Mouse (Mus musculus) liver (tissue): Measurements from ENCODE around the gene Shisa5.
A peak's percentile ranks its signal among the peaks of the same experiment; 100 is the strongest.

Source experiments
- DNase-seq: peaks from one replicate; pipeline ENCODE4 v3.0.0-alpha.2; 2020; ENCODE audit warnings: mixed read lengths

Shisa5 gene

DNA sequence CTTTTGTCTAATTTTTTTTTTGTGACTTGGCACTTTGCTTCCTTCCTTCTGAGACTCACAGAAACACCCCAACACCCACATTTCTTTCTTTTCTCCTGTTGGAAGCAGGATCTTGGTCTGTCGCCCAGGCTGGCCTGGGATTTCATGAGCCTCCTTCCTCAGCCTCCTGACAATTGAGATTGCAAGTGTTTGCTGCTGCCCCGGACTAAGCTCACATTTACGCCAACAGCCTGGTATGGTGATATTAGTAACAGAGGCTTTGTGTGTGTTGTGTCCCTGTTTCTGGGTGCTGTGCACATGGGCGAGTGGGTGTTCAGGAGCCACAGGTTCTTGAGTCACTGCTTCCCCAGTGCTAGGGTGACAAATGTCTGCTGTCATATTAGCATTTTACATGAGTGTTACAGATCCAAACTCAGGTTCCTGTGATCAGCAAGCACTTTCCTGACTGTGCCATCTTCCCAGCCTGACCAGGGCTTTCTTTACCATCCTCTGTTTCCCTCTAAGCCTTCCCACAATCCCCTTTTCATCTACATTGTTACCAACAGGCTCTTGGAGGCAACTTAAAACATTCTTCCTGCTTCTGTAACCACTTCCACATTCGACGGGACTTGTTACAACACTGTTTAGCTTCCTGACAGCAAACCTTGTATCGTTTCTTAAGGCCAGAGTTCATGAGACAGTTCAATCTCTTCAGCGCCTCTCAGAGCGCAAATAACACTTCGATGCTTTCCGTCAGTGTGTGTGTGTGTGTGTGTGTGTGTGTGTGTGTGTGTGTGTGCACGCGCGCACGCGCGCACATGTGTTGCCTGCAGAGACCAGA, 15.3 kb upstream of the Shisa5 start:
- no peak for DNase-seq

DNA sequence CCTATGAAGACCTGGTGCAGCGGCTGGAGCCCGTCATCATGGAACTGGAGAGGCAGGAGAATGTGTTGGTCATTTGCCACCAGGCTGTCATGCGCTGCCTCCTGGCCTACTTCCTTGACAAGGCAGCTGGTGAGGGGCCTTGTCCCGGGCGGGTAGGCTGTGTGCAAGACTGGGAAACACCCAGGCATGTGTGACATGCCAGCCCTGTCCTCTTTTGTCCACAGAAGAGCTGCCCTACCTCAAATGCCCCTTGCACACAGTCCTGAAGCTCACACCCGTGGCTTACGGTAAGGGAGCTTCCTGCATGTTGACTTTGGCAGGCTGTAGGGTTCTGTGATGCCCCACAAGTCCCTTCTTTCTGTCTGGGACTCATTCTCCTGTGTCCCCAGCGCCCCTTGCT, 10.8 kb upstream of the Shisa5 start:
- DNase-seq: no peak

DNA sequence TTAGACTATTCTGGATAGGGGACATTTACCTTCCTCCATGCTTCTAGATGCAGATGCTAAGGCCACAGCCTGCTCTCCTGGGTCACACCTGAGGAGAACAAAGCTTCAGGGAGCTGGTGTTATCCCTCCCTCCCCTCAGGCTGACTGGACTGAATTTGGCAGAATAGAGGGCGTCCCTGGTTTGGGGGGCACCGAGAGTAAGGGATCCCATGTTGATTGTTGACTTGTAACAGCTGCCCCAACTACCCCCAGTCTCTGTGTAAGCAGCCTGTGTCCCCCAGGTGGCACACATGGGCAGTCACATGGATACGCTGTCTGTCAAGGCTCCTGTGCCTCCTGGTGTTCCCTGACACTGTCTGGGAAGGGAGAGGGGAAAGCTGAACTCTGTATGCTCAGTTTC, 9.9 kb upstream of the Shisa5 start:
- no peak for DNase-seq

- no peak for DNase-seq
Measured at GRCm38 (mm10) chr9:109028919-109029318, 9.4 kb upstream of the Shisa5 start.

DNA sequence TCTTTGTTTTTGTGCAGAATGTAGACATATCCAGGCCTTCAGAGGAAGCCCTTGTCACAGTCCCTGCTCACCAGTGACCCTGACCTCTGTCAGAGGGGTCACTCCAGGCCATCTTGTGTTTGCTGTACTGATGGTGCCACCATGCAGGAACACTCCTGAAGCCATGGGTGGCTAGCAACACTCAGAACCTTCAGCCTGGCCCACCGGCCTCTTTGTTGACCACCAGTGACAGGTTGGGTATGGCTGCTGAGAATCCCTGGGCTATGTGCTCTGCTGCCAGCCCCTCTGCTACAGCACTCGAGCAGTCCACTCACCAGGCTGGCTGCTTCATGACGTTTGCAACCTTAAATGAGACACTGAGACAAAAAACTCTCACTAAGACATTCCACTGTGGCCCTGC, 8.1 kb upstream of the Shisa5 start:
- DNase-seq: no peak

DNA sequence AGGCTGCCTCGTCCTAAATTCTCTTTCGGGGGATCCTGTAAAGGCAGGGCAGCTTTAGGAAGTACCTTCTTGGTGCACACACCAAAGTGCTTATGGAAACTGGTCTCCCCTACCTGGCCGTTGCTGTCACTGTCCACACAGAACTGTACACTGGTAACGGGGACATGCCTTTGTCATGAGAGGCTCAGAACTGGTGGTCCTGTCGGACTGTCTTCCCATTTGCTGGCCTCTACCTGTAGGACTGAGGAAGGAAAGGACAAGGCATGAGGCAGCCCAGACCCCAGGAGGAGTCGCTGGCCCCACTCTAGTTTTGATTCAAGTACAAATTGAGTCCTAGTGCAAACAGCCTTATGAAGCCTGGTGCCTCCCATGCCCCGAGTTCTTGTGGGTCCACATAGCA, 7.4 kb upstream of the Shisa5 start:
- DNase-seq: no peak

DNA sequence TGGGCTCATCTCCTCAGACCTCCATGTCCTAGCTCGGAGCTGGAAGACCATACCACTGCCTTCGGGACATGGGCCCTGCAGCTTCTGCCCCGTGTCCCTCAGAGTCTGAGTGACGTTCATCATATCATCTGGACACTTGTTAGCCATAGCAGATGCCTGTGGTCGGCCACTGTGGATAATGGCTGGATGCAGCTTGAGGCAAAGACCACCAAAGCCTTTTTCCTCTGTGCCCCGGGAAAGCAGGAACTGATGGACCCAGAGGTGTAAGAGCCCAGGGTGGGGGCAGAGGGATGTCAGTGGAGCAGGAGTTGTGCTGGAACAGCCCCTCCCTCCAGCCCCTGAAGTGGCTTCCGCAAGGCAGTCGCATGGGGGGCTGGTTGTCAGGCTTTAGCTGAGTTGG, 6.7 kb upstream of the Shisa5 start:
- DNase-seq: no peak

GRCm38 (mm10) chr9:109032435-109032834, 5.9 kb upstream of the Shisa5 start:
- DNase-seq: no peak

- DNase-seq: no peak
Measured at GRCm38 (mm10) chr9:109038901-109039364, 568 bp downstream of the Shisa5 start.

DNA sequence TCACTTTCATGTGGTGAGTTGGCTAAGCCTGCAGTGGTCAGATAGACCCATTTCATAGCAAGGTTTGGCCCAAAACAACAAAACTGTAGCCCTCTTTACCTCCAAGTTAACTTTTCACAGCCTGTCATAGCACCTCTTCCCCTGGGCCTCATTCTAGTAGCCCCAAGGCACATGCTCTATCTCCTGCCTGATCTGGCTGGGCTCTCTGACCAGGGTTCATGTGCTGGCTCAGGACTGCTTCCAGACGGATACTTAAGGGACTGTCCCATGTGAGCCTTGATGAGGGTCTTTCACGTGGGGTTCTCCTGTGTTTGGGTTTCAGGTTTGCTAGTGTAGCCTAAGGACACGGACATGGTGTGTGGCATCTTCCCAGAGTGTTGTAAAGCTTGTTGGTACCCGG, 1.3 kb downstream of the Shisa5 start:
- DNase-seq: no peak

DNA sequence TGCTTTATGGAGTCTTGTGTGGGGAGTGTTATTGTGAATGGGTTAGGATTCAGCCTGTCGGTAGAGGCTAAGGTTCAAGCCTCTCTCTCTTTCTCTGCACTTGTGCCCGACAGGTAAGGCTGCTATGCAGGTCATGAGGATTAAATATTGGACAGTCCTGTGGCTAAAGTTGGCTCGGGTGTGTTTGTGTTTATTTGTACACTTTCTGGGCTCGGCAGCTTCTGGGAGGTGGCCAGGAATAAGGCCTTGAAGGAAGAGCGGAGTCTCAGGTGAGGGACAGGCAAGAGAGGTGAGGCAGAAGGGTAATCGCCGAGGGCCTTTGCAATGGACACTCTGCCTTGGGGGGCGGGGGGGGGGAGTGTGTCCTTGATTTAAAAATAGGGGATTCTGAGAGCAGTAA, 1.9 kb downstream of the Shisa5 start:
- DNase-seq: no peak

GRCm38 (mm10) chr9:109040906-109041305, 2.5 kb downstream of the Shisa5 start:
- DNase-seq: no peak

- no peak for DNase-seq
Measured at GRCm38 (mm10) chr9:109041351-109041750, 3.0 kb downstream of the Shisa5 start.

DNA sequence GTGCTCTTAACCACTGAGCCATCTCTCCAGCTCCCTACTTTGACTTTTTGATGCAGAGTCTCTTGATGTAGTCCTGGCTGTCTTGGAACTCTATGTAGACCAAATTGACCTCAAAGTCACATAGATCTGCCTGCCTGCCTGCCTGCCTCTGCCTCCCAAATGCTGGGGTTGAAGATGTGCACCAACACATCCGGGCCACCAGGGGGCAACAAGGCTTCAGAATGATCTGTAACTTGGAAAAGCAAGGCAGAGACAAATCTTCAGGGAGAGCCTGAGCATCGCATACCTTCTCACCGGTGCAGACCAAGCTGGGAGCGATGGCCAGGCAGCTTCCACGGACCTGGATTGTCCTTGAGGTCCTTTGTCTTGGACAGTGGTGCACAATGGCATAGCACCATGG, 7.9 kb downstream of the Shisa5 start:
- peak; percentile 68 for DNase-seq

- DNase-seq: no peak
Measured at GRCm38 (mm10) chr9:109049316-109049715, 11.0 kb downstream of the Shisa5 start.

DNA sequence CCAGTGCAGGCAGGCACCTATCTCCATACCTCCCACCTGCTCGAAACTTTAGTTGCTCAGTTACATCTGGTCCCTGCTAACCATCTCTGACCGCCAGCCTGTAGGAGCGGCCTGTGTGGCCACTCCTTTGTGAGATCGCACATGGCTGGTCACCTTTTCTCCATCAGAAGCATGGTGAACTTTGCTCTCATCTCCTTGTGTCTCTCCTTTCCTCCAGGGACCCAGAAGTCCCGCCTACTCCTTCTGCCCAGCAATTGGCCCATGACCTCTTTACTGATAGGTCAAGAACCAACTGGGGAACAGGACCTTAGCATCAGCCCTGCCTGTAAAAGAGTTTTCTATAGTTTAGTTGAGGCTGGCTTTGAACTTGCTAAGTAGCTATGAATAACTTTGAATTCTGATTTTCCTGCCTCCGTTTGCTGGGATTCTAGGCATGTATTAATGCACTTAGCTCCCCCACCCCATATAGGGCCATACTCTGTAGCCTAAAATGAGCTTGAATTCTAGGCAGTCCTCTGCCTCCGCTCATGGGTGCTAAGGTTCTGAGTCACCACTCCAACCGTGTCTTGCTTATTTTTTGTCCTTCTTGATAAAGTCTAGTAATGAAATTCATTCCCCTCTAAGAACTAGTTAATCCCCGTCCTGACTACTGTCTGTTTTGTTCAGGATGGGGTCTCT, 11.8 kb downstream of the Shisa5 start:
- no peak for DNase-seq

DNA sequence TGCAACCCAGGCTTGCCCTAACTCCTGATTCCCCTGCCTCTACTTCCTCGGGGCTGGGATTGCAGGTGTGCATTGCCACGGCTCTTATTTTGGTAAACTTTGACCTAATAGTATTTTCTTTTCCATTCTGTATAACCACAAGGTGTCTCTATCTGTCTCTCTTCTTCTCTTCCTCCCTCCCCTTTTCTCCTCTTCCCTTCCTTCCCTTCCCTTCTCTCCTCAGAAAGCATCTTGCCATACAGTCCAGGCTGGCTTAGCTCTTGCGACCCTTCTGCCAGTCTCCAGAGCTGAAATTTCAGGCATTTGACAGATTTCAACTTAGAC, 12.3 kb downstream of the Shisa5 start:
- no peak for DNase-seq

DNA sequence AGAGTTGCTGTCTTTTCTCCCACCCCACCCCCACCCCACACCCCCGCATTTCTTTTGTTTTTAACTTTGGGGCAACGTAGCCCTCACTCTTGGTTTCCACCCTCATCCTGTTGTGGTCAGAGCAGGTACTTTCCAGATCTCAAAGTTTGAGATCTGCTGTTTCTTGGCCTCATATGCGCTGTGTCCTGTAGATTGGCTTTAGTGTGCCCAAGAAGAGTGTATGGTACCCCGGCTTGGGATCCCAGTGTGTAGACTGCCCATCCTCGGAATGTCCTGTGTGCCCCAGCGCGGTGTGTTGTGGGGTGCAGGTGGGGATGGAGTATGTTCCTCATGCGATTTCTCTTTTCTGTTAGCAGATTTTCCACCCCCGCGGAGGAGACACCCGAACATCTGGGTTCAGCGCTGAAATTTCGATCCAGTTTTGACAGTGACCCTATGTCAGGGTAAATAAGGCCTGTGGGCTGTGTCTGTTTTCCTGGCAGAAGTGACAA, 12.7 kb downstream of the Shisa5 start:
- no peak for DNase-seq

- no peak for DNase-seq
Measured at GRCm38 (mm10) chr9:109051651-109052489, 13.5 kb downstream of the Shisa5 start.

DNA sequence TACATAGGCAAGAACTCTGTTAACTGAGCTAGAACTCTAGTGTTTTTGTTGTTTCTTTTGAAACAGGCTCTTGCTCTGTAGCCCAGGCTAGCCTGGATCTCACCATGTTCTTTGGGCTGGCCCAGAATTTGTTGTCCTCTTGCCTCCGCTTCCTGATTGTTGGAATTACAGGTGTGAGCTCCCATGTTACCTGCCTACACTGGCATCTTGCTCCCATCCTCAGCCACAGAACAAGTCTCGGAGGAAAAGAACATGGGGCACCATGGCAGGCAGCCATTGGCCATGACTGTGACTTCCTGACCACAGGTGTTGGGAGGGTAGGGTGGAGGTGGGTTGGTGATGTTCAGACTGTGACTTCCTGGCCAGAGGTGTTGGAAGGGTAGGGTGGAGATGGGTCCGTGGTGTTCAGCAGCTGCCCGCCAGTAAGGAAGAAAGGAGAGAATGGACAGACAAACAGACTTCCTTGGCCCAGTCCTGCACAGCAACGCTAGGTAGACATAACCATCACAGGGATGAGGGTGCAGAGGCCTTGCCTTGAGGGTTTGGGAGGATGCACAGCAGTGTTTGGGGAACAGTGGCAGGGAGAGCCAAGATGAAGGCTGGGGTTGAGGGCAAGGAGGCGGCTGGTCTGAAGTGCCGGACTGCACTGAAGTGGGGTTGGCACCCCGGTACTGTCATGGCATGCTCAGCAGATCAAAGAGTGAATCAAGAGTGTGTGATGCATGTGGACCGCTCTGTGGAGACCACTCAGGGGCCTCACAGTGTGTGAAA, 14.3 kb downstream of the Shisa5 start:
- no peak for DNase-seq

DNA sequence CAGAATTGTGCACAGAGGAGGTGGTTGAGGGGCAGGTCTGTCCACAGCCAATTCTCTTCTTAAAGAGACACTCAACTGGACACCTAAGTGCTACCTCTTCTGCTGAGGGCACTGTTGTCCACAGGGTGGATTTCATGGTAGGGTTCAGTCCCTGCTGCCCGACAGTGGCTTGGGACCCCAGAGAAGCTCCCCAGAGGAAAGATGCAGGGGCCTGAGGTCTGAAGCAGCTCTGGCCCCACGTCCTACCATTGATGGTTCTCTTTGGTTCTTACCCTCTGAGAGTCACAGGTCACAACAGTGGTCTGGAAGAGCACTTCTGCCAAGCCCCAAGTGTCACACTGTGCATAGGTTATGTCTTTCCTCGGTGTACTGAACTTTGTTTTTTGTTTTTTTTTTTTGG, 15.0 kb downstream of the Shisa5 start:
- no peak for DNase-seq

GRCm38 (mm10) chr9:109053851-109054250, 15.5 kb downstream of the Shisa5 start:
- DNase-seq: no peak

- DNase-seq: peak; percentile 66
Measured at GRCm38 (mm10) chr9:109054712-109055111, 16.3 kb downstream of the Shisa5 start.
